Mouse (Mus musculus): ENCODE measurements around the gene Hist1h3i.
"Not testable (repeated sequence)": the region's sequence is repeated elsewhere in the genome, so short reads cannot be mapped to it uniquely, and the experiment has no call there.

Gene Hist1h3i

DNA sequence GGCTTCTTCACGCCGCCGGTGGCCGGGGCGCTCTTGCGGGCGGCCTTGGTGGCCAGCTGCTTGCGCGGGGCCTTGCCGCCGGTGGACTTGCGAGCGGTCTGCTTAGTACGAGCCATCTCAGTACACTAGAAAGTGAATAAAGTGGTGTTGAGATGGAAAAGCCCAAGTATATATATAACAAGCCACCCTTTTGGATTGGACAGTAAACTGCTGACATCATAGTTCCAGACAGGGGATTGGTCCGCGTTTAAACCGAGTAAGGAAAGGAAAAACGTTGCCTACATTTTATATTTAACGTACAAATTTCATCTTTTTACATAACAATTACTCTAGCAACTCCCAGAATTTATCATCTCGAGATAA is at the start of gene Hist1h3i:
Gene Hist1h3i (minus strand): TSS at position 116 of the 363 bp plus-strand sequence.
- DNase-seq = peak in 1 of 2 experiments; percentile 71

DNA sequence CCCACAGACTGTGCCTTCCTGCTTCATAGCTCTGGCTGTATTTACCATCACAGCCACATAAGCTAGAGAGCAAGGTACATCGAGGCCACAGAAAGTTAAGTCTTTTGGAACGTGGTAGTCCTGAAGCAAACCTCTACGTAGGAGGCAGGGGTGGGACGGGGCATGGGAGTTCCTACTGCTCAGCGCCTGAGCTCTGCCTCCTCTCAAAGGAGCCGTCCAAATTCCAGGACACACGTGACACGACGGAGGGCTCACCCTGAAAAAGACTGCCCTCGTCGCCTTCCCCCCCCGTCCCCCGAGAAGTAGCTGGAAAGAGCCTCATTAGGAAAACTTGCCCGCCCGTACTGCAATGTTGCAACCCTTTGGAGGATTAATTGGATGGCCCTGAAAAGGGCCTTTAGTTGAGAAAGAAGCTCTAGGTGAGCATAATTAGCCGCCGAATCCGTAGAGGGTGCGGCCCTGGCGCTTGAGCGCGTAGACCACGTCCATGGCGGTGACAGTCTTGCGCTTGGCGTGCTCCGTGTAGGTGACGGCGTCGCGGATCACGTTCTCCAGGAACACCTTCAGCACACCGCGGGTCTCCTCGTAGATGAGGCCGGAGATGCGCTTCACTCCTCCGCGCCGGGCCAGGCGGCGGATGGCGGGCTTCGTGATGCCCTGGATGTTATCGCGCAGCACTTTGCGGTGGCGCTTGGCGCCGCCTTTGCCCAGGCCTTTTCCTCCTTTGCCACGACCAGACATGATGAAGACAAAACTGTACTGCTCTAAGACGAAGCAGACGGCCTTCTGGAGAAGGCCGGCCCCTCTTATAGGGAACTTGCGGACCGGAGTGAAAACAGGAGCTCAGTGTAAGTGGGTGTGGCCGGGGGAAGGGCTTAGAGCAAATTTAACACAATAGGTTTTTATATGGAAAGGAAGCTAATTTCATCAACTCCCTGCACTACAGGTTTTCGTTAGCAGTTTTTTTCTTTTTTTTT is 48.5 kb upstream of the Hist1h3i start, which contains the start of gene Hist1h4n:
Gene Hist1h4n (minus strand): TSS at position 779 of the 977 bp plus-strand sequence.
- DNase-seq = peak; percentile 54 to 56

DNA sequence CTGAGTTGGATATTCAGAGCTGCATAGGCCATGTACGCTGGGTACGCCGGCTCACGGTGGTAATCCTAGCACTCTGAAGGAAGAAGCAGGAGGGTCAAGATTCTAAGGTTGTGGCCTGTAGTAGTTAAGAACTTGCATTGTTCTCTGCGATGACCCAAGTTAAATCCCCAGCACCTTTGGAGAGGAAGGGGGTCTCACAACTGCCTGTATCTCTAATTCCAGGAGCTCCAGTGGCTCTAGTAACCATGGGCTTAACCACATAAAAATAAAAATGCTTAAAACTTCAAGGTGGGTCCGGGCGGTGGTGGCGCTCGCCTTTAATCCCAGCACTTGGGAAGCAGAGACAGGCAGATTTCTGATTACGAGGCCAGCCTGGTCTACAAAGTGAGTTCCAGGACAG is 47.2 kb upstream of the Hist1h3i start:
- no peak for DNase-seq

DNA sequence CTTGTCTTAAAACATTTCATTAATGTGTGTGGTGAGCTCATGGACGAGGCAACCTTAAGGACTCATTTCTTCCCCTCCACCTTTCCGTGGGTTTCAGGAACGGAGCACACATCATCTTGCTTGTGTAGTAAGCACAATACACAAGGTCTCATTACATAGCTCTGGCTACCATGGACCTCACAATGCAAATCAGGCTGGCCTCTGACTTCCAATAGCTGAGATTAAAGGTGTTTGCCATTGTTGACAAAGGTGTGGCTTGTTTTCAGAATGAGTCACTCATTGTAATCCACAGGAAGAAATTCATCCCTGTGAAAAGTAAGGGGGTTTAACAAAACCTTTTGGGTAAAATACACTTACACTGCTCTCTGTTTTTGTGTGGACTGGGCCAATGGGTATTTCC is 45.3 kb upstream of the Hist1h3i start:
- DNase-seq = no peak

DNA sequence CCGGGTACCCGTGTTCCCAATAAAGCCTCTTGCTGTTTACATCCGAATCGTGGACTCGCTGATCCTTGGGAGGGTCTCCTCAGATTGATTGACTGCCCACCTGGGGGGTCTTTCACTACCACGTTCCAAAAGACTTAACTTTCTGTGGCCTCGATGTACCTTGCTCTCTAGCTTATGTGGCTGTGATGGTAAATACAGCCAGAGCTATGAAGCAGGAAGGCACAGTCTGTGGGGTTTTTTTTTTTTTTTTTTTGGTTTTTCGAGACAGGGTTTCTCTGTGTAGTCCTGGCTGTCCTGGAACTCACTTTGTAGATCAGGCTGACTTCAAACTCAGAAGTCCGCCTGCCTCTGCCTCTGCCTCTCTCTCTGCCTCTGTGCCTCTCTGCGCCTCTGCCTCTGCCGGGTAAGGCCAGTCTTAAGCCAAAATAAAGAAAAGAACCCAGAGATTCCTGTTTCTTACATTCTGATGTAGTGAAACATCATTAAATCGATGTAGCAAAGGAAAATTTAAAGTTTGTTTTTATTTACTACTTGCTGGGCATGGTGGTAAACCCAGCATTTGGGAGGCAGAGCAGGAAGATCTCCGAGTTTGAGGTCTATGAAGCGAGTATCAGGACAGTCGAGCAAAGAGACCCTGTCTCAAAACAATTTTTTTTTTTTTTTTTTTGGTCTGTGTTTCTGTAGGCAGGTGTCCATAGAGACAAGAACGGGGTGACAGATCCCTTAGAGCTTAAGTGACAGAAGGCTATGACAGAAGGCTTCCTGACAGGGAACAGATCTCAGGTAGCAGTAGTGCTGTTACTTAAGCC is 37.1 kb upstream of the Hist1h3i start:
- DNase-seq = not testable (repeated sequence)

DNA sequence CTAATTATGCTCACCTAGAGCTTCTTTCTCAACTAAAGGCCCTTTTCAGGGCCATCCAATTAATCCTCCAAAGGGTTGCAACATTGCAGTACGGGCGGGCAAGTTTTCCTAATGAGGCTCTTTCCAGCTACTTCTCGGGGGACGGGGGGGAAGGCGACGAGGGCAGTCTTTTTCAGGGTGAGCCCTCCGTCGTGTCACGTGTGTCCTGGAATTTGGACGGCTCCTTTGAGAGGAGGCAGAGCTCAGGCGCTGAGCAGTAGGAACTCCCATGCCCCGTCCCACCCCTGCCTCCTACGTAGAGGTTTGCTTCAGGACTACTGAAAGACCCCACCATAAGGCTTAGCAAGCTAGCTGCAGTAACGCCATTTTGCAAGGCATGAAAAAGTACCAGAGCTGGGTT is 28.9 kb upstream of the Hist1h3i start:
- DNase-seq = peak; percentile 23 to 27

DNA sequence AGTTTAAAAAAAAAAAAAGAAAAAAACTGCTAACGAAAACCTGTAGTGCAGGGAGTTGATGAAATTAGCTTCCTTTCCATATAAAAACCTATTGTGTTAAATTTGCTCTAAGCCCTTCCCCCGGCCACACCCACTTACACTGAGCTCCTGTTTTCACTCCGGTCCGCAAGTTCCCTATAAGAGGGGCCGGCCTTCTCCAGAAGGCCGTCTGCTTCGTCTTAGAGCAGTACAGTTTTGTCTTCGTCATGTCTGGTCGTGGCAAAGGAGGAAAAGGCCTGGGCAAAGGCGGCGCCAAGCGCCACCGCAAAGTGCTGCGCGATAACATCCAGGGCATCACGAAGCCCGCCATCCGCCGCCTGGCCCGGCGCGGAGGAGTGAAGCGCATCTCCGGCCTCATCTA is 28.4 kb upstream of the Hist1h3i start, which contains the start of gene Hist1h4m:
Gene Hist1h4m (plus strand): TSS at position 208 of the 400 bp plus-strand sequence.
- peak; percentile 62 for DNase-seq

DNA sequence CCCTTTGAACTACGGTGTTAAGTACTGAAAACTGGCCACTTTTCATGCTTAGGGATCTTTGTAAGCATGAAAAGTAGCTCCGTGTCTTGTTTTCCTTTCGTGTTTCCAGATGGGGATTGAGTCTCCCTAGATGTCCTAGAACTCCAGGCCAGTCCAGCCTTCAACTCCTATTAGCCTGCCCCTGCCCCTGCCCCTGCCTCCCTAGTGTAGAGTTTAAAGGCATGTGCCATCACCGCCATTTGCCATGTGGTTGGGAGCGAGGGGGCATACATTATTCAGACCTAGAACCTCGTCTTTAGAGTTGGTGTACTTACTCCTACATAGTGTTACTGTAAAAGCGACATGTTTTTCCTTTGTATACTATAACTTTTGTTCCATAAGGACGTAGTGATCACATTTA is 27.9 kb upstream of the Hist1h3i start:
- not testable (repeated sequence) for DNase-seq

DNA sequence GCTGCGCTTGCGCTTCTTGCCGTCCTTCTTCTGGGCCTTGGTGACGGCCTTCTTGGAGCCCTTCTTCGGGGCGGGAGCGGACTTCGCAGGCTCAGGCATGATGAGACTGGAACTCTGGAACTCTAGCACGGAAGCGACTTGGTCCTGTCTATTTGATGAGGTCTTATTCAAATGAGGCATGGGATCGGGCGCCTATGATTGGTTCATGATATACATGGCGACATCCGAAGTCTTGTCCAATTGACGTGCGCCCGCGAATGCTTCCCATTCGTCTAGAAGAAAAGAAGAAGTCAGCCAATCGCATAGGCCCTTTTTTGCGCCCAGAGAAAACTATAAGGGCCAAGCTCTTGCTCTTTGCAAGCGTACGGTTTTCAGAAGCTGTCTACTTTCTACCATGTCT is 26.9 kb upstream of the Hist1h3i start, which contains the start of the genes Hist1h2bq and Hist1h2ao:
Gene Hist1h2bq (minus strand): TSS at position 125 of the 400 bp plus-strand sequence.
Gene Hist1h2ao (plus strand): TSS at position 393 of the 400 bp plus-strand sequence.
- DNase-seq = not testable (repeated sequence)

DNA sequence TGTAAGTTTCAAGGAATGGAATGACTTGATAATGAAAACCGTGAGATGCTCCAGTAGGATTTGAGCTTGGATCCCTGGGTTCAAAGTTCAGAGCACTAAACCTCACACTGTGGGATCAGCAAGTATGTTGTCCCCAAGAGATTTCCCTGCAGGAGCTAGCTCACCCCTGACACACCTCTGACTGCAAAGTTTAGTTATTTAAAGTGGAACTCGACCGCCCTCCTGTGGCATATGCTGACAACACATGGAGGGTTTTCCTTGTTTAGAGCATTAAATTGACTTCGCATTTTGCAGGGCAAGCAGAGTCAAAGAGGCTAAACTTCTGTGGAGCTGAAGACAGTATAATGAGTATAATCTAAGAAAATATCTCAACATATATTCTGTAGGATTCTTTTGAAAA is 19.9 kb upstream of the Hist1h3i start:
- DNase-seq = not testable (repeated sequence)

DNA sequence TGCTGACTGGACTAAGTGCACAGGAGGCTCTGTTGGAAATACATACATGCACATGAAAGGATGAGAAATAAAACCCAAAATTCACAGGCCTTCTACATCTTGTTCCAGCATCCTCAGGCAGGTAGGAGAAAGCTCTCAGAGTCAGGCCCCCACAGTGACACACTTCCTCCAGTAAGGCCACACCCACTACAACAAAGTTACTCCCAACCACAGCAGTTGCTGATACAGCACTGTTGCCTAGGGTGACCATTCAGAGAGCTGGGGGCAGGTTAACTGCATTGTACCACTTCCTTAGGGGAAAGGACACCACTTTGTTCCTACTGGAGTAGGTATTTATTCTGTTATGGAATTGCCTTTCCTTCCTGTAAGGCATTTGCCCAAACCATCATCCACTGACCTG is 14.0 kb upstream of the Hist1h3i start:
- DNase-seq = not testable (repeated sequence)

DNA sequence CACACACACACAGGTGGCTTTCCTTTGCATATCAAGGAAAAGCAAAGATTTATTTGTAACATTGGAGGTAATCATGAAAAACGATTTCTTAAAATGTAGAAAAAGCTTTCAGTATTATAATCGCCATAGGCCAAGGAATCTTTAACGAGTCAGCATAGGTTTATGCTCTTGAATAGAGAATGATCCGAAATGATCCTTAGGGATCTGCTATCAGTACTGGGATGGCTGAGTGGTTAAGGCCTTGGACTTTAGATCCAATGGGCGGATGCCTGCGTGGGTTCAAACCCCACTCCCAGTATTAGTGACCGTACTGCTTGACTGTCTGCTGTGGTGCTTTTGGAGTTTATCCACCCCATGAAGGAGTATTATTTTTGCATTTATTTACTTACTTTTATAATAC is 12.4 kb upstream of the Hist1h3i start:
- DNase-seq = no peak

DNA sequence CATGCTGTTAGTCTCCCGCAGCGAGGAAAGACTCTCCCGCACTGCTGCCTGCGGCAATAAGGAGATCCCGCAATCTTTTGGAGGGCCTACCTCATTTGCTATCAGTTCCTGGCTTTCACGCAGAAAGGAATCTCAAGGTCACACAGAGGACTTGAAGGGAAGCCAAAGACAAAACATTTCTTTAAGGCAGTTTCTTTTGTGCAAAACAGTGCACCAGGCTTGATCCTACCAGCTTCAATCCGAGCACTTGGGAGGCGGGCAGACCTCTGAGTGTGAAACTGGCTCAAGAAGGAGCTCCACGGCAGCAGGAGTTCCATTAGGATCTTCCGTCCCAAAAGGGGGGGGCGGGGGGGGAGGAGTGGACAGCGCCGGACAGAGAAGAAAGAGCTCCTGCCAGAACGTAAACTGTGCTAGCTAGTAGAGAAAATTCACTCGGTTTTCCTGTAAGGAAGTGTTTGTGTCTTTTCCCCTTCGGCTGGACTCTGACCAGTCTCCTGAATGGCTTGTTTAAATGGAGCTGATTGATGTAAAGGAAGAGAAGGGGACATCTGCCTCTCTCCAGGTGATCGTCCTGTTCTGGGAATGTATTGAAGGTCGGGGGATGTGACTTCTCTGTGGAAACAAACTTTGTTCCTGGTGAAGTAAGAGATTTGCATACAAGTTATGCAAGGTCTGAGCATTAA is 7.6 kb upstream of the Hist1h3i start:
- no peak for DNase-seq

DNA sequence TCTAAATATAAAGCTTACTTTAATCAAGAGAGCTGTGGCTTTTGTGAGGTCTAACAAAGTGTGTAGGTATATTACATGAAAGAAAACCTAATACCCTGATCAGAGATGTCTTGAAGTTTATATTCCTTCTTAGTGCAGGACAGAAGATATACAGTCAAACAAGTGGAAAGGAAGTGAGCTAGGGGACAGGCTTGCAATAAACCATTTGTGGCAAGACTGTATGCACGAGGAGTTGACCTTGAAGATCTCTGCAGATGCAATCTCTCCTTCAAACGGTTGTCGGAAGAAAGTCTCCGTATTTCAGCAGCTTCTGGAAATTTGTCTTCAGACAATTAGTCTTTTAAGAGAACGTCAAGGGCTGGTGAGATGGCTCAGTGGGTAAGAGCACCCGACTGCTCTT is 6.8 kb upstream of the Hist1h3i start:
- no peak for DNase-seq

DNA sequence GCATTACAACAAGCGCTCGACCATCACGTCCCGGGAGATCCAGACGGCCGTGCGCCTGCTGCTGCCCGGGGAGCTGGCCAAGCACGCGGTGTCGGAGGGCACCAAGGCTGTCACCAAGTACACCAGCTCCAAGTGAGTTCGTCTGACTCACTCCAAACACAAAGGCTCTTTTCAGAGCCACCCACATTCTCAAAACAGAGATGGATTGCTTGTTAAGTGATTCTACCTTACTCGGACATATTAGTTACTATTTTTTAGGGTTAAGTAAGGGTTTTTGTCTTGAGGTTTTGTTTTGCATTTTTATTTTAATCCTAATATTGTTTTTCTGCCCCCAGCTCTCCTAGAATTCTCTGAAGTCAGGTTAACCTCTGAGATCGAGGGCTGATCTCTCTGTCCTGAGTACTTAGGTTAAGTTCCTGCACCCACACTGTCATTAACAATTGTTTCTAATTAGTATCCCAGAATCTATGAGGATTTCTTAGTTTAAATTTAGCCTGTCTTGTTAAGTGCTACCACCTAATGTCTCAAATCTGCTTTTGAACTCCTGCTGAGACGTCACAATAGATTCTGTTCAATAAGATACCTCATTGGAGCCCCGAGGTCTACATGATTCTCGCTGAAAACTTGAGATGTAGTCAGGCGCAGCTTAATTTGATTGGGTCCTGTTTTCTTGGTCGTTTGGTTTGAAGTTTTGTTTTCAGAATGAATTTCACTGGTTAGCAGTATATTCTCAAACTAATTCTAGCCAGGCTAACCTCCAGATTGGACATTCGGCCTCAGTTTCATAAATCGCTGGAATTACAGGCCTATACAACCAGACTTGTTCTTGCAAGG is 4.8 kb upstream of the Hist1h3i start:
- DNase-seq = no peak

DNA sequence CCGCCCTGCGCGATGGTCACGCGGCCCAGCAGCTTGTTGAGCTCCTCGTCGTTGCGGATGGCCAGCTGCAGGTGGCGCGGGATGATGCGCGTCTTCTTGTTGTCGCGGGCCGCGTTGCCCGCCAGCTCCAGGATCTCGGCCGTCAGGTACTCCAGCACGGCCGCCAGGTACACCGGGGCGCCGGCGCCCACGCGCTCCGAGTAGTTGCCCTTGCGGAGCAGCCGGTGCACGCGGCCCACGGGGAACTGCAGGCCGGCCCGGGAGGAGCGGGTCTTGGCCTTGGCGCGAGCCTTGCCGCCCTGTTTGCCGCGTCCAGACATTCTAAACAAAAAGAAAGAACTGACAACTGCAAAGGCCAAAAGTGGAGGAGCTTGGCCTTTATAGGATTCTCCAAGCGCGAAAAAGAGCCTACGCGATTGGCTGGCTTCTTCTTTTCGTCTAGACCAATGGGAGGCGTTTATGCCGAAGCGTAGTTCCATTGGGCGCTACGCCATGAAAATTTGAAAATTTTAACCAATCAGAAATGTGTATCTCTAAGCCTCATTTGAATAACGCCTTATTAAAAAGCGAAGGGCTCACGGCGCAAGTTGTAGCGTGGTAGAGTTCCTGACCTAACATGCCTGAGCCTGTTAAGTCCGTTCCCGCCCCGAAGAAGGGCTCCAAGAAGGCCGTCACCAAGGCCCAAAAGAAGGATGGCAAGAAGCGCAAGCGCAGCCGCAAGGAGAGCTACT is 3.9 kb upstream of the Hist1h3i start, which contains the start of the genes Hist1h2an and Hist1h2bp:
Gene Hist1h2an (minus strand): TSS at position 320 of the 731 bp plus-strand sequence.
Gene Hist1h2bp (plus strand): TSS at position 563 of the 731 bp plus-strand sequence.
- peak; percentile 83 to 84 for DNase-seq

DNA sequence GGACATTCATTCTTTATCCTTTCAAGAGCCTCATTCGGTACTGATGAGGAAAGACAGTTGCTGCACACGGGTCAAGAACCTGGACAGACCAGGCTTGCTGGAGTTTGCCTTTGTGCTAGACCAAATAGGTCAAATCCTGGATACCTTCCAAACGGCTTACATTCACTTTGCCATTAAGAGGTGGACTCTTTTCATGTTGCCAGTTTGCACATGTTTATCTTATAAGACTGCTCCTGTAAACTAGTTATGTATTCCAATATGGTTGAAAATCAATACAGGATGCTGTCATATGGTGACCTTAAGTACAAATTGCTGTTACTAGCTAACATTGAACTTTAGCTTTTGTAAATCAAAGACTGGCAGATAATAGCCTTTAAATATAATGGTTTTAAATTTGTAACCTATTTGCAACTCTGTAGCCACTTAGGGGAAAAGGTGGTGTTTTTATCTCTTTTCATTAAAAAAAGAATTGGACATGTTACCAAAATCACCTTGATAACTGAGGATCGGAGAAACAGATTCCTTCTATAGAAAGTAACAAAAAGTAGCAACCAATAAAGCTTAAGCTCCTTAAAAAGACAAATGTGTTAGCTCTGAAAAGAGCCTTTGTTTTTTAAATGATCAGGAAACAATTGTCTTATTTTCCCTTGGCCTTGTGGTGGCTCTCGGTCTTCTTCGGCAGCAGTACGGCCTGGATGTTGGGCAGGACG is 3.2 kb upstream of the Hist1h3i start:
- no peak for DNase-seq

DNA sequence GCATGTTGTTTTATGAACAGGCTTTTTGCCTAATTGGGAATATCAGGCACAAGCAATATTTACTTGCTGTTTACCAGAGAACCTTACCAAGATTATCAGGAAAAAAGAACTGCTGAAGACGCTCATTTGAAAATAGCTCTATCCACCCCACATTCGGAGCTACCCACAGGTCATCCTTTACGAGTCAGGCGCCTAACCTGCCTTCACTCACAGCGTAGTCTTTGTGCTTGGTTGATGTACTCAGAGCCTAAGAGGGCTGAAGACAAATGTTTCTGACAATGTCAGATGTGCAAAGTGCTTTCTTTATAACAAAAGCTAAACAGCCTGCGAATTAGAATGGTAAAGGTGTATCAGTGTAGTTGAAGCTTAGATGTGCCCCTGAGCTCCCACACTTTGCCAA is 1.1 kb upstream of the Hist1h3i start:
- DNase-seq = no peak

DNA sequence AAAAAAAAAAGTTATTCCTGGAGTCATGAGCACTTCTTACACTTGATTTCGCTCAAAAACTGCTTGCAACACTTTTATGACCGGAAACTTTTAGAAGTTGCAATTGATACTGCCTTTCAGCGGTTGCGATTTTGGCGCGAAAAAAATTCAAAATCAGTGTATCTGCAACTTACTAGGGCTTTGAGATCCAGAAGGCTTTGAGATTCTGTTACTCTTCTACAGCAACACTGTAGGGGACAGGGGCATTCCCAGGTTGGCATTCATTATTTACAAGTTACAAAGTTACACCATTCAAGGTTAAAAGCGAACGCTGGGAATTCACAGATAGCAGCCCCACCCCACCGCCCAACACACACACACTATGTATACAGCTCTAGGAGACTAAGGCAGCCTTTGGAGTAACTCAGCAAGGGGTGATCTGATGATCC is 578 bp upstream of the Hist1h3i start:
- DNase-seq = peak; percentile 46 to 54
